Mouse (Mus musculus) neural tube, embryonic 14.5 days (tissue): Measurements from ENCODE around the gene Mkrn2os. TPM values are rescaled to one million over a fixed set of nuclear protein-coding genes. Genes with fewer than 3 reads are reported as not detected.
A peak's percentile ranks its signal among the peaks of the same experiment; 100 is the strongest.

Experiments used
- ATAC-seq: fragments of 200-750 bp; cut with Nextera tagmentation; 2 replicates; pipeline ENCODE4 v1.8.0; 2017; ENCODE audit warnings: low read depth, mild to moderate bottlenecking, moderate TSS enrichment, moderate library complexity
- H3K27ac ChIP-seq: fragments of 300-500 bp; sonication (generic); 2 replicates; pipeline ENCODE4 v1.5.1; 2014; ENCODE audit warnings: low read depth, mild to moderate bottlenecking, control low read depth, low read length, moderate library complexity, mixed read lengths
- H3K27me3 ChIP-seq: fragments of 300-500 bp; sonication (generic); 2 replicates; pipeline ENCODE4 v1.6.1; 2014; ENCODE audit warnings: low read length; ENCODE audit not compliant: control insufficient read depth, insufficient read depth
- H3K36me3 ChIP-seq: fragments of 300-500 bp; sonication (generic); 2 replicates; pipeline ENCODE4 v1.6.1; 2014; ENCODE audit warnings: low read length, mixed read lengths; ENCODE audit not compliant: control insufficient read depth, insufficient read depth
- H3K4me1 ChIP-seq: fragments of 300-500 bp; sonication (generic); 2 replicates; pipeline ENCODE4 v1.6.1; 2014; ENCODE audit warnings: low read length; ENCODE audit not compliant: control insufficient read depth, insufficient read depth
- H3K4me2 ChIP-seq: fragments of 300-500 bp; sonication (generic); 2 replicates; pipeline ENCODE4 v1.6.1; 2014; ENCODE audit warnings: mild to moderate bottlenecking, low read depth, low read length, control low read depth
- H3K4me3 ChIP-seq: fragments of 300-500 bp; sonication (generic); 2 replicates; pipeline ENCODE4 v1.5.1; 2014; ENCODE audit warnings: low read depth, low read length, control low read depth, mixed read lengths
- H3K9ac ChIP-seq: fragments of 300-500 bp; sonication (generic); replicated peaks from 2 replicates; pipeline ENCODE4 v1.6.1; 2014; ENCODE audit warnings: low read depth, mild to moderate bottlenecking, control low read depth, low read length, mixed read lengths
- H3K9me3 ChIP-seq: fragments of 300-500 bp; sonication (generic); 2 replicates; pipeline ENCODE4 v1.6.1; 2016; ENCODE audit warnings: low read length; ENCODE audit not compliant: control insufficient read depth
- WGBS: fragments of 180-500 bp; shearing (Covaris S2); extraction: QIAGEN DNeasy Blood & Tissue Kit; methylation state at CpG from one replicate; pipeline ENCODE4 v1.1.7; 2014; 5-methylcytosine and 5-hydroxymethylcytosine counted together
- polyA plus RNA-seq: library from polyadenylated mRNA; unstranded; fragments of >200 nt; fragmentation: Nextera tagmentation; extraction: Ambion mirVana; gene quantifications from 2 replicates; pipeline ENCODE4 v1.2.1, GENCODE M21; 2014

Mkrn2os gene
- polyA plus RNA-seq, 1 experiment from 2014 or later, result 0.63 TPM

DNA sequence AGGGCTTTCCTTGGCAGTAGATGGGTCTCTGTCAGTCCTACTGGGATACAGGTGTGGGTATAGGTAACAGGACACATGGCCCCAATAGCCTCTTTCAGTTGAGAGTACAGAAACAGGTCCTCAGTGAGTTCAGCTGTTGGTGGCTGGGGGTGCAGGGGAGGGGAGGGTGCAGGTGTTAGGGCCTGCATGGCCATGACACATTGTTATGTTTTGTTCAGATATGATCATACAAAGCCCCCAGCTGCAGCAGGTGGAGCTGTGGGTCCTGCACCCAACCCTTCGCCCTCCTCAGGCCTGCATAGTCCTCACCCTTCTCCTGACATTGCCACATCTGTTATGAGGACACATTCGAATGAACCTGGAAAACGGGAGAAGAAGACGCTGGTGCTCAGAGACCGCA is 17.9 kb upstream of the Mkrn2os start:
- Histone ChIP-seq H3K4me2 (no peak overlapping the region), H3K9me3 (no peaks in the 10 kb centered on the region), H3K27ac (no peak overlapping the region), H3K27me3 (no peaks in the 10 kb centered on the region), H3K4me3 (no peak overlapping the region), H3K36me3 (peaks cover 34% of the 10 kb centered on the region), H3K9ac (no peak overlapping the region), H3K4me1 (no peaks in the 10 kb centered on the region)
- 95% methylated on average over 5 of the region's 5 CpGs for WGBS
- ATAC-seq, result no peak

DNA sequence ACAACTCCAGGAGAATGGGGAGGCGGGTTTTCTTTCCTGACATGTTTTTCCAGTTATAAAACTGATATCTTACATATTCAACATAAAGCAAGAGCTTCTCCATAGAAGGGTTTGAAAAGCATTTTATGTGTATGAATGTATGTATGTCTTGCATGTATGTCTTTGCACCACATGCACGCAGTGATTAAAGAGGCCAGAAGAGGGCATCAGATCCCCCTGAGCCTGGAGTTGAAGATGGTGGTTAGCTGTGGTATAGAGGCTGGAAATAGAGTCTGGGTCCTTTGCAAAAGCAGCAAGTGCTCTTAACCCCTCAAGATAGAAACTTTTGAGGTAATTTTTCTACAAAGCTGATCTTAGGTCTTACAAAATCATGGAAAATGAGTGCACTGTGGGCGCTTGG is 16.7 kb upstream of the Mkrn2os start:
- Histone ChIP-seq H3K4me3 (no peak overlapping the region), H3K4me1 (no peaks in the 10 kb centered on the region), H3K4me2 (no peak overlapping the region), H3K36me3 (peaks cover 29% of the 10 kb centered on the region), H3K9ac (no peak overlapping the region), H3K27me3 (no peaks in the 10 kb centered on the region), H3K9me3 (no peaks in the 10 kb centered on the region), H3K27ac (no peak overlapping the region)
- 78% methylated on average over 3 of the region's 3 CpGs for WGBS
- ATAC-seq, result no peak

DNA sequence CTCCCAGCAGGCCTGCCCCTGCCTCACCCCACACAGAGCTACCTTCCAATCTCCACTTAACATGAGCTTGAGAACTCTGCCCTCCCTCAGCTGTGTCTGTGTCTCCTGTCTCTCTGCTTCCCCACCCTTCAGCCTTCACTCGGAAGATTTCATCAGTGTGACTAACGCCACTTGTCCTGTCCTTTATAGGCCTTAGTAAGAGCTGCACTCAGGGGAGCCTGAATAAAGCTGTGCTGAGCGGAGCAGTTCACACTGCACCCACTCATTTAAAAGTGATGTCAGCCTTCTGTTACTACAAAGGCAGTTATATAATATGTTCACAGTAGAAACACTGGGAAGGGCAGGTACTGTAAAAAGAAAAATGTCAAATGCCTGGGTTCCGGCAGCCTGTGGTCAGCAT is 15.1 kb upstream of the Mkrn2os start:
- H3K9me3 ChIP-seq, result no peaks in the 10 kb centered on the region

GRCm38 (mm10) chr6:115606461-115606860 is 14.1 kb upstream of the Mkrn2os start:
- Histone ChIP-seq H3K4me2 (no peak overlapping the region), H3K4me1 (peaks cover 8% of the 10 kb centered on the region), H3K9ac (no peak overlapping the region), H3K27me3 (no peaks in the 10 kb centered on the region), H3K36me3 (0 out of 2 replicates have a peak, but pooled peaks cover 5% of the 10 kb centered on the region), H3K27ac (no peak overlapping the region), H3K4me3 (no peak overlapping the region), H3K9me3 (no peaks in the 10 kb centered on the region)
- no peak for ATAC-seq
- WGBS, result 95% methylated on average over 1 of the region's 1 CpGs

More for the DNA sequence above, 15.1 kb upstream of the Mkrn2os start:
- H3K36me3 ChIP-seq, result peaks cover 13% of the 10 kb centered on the region; the same call in 1 of the 2 replicates
- H3K27ac ChIP-seq, result no peak overlapping the region
- 57% methylated on average over 4 of the region's 4 CpGs for WGBS
- H3K4me2 ChIP-seq, result no peak overlapping the region
- no peak overlapping the region for H3K4me3 ChIP-seq
- no peaks in the 10 kb centered on the region for H3K27me3 ChIP-seq
- H3K9ac ChIP-seq, result peak overlapping the region; percentile 16; the same call in 1 of the 2 replicates
- ATAC-seq, result no peak
- H3K4me1 ChIP-seq, result peaks cover 6% of the 10 kb centered on the region

DNA sequence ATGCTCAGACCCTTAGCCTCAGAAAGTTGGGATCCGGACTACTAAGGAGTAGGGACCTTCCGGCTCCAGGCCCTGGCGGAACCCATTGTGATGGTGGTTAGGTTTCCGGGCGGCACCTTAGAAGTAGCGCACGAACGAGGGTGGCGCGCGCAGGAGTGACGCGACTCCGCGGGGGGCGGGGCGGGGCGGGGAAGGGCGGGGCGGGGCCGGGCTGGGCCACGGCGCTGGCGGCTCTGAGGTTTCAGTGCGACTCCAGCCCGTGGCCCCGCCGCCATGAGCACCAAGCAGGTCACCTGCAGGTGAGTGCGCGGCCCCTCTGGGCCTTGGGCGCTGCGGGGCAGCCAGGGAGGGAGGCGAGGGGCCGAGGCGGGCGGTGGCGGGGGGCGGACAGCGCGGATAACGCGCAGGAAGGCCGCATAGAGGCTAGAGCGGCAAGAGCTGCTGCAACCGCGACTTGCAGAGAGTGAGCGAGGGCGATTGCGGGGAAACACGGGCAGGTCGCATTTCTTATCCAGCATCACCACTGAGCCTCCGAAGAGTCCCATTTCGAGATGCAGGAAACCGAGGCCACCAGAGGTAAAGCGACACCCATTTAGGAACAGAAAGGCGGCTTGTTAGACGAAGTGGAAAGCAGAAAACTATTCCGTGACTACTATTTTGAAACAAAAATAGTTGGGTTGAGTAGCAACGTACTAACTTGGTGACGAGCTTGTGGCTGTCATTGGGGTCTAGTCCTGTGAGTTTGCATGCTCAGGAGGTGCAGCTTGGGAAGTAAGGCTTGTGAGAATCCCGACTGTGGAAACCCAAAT is 9.5 kb upstream of the Mkrn2os start, which contains the start of gene Mkrn2:
Gene Mkrn2, plus strand, starts transcription at position 188 of the 809 bp plus-strand sequence.
- peak within 1 kb of the TSS; percentile 73 for H3K4me2 ChIP-seq
- no peaks in the 10 kb centered on the region for H3K36me3 ChIP-seq
- peaks cover 8% of the 10 kb centered on the region for H3K4me1 ChIP-seq
- ATAC-seq, result peak; percentile 93
- no peaks in the 10 kb centered on the region for H3K9me3 ChIP-seq
- H3K27ac ChIP-seq, result peak within 1 kb of the TSS; percentile 81
- peak within 1 kb of the TSS; percentile 87 for H3K9ac ChIP-seq
- H3K4me3 ChIP-seq, result peak within 1 kb of the TSS; percentile 85
- WGBS, result under 1% methylated on average over 61 of the region's 61 CpGs
- H3K27me3 ChIP-seq, result no peaks in the 10 kb centered on the region

DNA sequence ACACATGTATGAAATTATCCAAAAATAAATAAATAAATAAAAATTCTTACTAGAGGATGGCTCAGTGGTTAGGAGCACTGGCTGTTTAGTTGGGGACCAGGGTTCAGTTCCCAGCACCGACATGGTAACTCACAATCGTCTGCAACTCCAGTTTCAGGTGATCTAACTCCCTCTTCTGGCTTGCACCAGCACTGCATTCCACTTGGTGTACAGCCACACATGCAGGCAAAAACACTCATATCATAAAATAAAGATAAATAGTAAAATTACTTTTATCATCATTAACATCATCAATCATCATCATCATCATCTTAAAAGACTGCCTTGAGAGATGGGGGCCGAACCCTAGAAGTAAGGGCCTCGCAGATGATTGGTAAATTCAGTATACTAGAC is 8.9 kb upstream of the Mkrn2os start:
- ATAC-seq, result 0 out of 2 replicates have a peak, but pooled peaks have one; percentile 16
- H3K27ac ChIP-seq, result no peak overlapping the region
- H3K9ac ChIP-seq, result no peak overlapping the region
- no peaks in the 10 kb centered on the region for H3K27me3 ChIP-seq
- H3K4me1 ChIP-seq, result peaks cover 8% of the 10 kb centered on the region
- H3K36me3 ChIP-seq, result no peaks in the 10 kb centered on the region
- H3K4me3 ChIP-seq, result peak overlapping the region; percentile 85
- H3K9me3 ChIP-seq, result no peaks in the 10 kb centered on the region
- 64% methylated on average over 4 of the region's 4 CpGs for WGBS
- H3K4me2 ChIP-seq, result peak overlapping the region; percentile 73; the same call in 1 of the 2 replicates

DNA sequence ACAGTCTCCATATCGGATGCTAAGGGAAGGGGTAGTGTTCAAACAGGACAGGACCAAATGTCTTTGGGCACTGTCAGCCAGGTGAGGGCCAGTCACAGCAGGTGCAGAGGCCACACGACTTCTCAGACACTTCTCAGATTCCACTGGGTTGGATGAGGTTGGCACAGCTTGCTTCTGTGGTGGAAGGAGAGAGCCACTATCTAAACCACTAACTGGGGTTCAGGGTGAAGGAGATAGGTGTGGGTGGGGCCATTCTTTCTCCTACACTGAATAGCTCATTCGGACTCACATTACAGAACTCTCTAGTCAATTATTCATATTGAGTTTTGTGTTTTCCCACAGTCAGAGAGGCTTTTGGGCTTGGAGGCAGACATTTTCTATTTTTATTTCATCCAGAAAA is 3.3 kb upstream of the Mkrn2os start:
- WGBS, result 63% methylated on average over 3 of the region's 3 CpGs
- Histone ChIP-seq H3K9ac (no peak overlapping the region), H3K4me1 (no peaks in the 10 kb centered on the region), H3K4me3 (no peak overlapping the region), H3K36me3 (no peaks in the 10 kb centered on the region), H3K27ac (no peak overlapping the region), H3K9me3 (no peaks in the 10 kb centered on the region), H3K4me2 (no peak overlapping the region), H3K27me3 (no peaks in the 10 kb centered on the region)
- no peak for ATAC-seq

DNA sequence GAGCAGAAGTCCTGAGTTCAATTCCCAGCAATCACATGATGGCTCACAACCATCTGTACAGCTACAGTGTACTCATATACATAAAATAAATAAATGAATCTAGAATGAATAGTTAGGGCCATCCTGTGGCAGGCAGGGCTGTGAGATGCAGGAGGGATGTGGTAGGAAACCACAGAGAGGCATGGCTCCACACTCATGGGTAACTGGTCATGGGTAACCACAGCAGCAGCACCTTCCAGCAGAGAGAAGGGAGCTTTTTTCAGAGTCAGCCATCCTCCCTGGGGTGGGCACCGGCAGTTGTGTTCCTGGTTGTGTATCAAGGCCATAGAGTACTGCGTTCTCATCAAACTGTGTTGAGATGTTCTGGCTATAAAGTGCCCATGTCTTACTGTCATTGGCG is 2.1 kb upstream of the Mkrn2os start:
- Histone ChIP-seq H3K9me3 (no peaks in the 10 kb centered on the region), H3K4me2 (no peak overlapping the region), H3K4me1 (no peaks in the 10 kb centered on the region), H3K36me3 (no peaks in the 10 kb centered on the region), H3K27ac (no peak overlapping the region), H3K27me3 (no peaks in the 10 kb centered on the region), H3K4me3 (no peak overlapping the region), H3K9ac (no peak overlapping the region)
- ATAC-seq, result no peak
- 79% methylated on average over 3 of the region's 3 CpGs for whole genome bisulfite sequencing

DNA sequence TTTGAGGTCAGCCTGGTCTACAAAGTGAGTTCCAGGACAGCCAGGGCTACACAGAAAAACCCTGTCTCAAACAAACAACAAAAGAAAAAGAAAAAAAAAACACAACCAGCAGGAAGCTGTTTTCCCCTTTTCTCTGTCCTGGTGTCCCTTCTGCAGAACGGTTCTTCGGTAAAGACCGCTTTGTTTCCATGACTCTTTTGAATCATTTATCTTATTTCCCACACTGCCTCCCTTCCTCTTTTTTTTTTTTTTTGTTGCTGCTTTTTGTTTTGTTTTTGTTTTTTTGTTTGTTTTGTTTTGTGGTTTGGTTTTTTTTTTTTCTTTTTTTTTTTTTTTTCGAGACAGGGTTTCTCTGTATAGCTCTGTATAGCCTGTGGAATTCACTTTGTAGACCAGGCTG is 876 bp upstream of the Mkrn2os start:
- ATAC-seq, result no peak
- WGBS, result 75% methylated on average over 4 of the region's 4 CpGs

More for the DNA sequence above, 876 bp upstream of the Mkrn2os start:
- Histone ChIP-seq H3K4me3 (no peak overlapping the region), H3K9ac (no peak overlapping the region), H3K27ac (no peak overlapping the region), H3K4me1 (no peaks in the 10 kb centered on the region), H3K36me3 (no peaks in the 10 kb centered on the region), H3K4me2 (no peak overlapping the region), H3K9me3 (no peaks in the 10 kb centered on the region), H3K27me3 (no peaks in the 10 kb centered on the region)
